ENCODE assay signal across 20 mouse cellular contexts in the genomic region with DNA sequence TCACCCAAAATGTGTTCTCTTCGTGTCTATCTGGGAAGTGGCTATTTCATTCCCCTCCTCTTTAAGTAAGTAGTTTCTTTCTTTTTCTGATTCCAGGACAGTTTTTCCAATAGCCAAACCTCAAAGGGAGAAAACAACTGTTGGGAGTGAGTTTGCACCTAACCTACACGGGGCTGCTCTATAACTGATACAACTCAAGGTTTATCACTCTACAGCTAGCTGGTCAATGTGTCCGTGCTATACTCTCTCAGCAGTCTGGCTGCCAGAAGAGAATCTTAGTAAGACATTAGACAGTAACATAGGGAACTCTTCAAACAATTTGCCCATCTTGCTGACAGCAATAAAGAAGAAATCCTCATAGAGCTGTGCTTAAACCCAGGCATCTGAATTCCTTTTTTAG.
"Had no signal": no experiment of that assay in that cellular context is flagged by ENCODE, and none has a peak within 500 bp of the region (broad histone marks: within the 10 kb centered on the region; RNA-seq: fewer than 3 reads in every experiment).

No protein-coding gene starts in this region.

- ATAC-seq: lung, postnatal 0 days; midbrain, embryonic 16.5 days had no signal

- H3K36me3 ChIP-seq: lung, embryonic 15.5 days; midbrain, embryonic 10.5 days; midbrain, embryonic 12.5 days; neural tube, embryonic 13.5 days; neural tube, embryonic 15.5 days had no signal

- H3K9ac ChIP-seq: lung, embryonic 15.5 days; midbrain, embryonic 12.5 days; neural tube, embryonic 13.5 days; neural tube, embryonic 15.5 days had no signal

- H3K27me3 ChIP-seq: lung, embryonic 15.5 days; midbrain, embryonic 12.5 days; neural tube, embryonic 13.5 days; neural tube, embryonic 15.5 days had no signal

- H3K9me3 ChIP-seq: lung, embryonic 15.5 days; midbrain, embryonic 10.5 days; midbrain, embryonic 12.5 days; neural tube, embryonic 13.5 days; neural tube, embryonic 15.5 days had no signal

- H3K27ac ChIP-seq: lung, embryonic 15.5 days; midbrain, embryonic 10.5 days; midbrain, embryonic 12.5 days; neural tube, embryonic 13.5 days; neural tube, embryonic 15.5 days had no signal

- DNase-seq: lung, adult 2 months; lung, postnatal 14 days; lung, postnatal 4 days; midbrain, embryonic 14.5 days; retina, postnatal 1 day; right cerebral cortex, adult 18-20 months; right cerebral cortex, postnatal 25 days; right cerebral cortex, postnatal 4 days; spleen, adult 18-20 months; thymus, adult 18-20 months; thymus, postnatal 14 days; thymus, postnatal 36 days had no signal

- H3K4me2 ChIP-seq: lung, embryonic 15.5 days; midbrain, embryonic 12.5 days; neural tube, embryonic 13.5 days; neural tube, embryonic 15.5 days had no signal

- H3K4me3 ChIP-seq: lung, embryonic 15.5 days; midbrain, embryonic 10.5 days; midbrain, embryonic 12.5 days; myocyte; neural tube, embryonic 13.5 days; neural tube, embryonic 15.5 days had no signal
